Mouse (Mus musculus) left cerebral cortex, postnatal 14 days (tissue): ENCODE data around the gene H3f3b. TPM values are rescaled to one million over a fixed set of nuclear protein-coding genes. Genes with fewer than 3 reads are reported as not detected.
"Not testable (repeated sequence)": the region's sequence is repeated elsewhere in the genome, so short reads cannot be mapped to it uniquely, and the experiment has no call there.

Experiments used
- DNase-seq, 2 experiments: peaks; one replicate each; pipeline ENCODE4 v3.0.0; 2021 to 2022; ENCODE audit warnings: low spot score in 2 of 2, mixed read lengths in 1 of 2
- intact Hi-C: fragments of 180-260 bp; cut with DNase I; formaldehyde crosslinking; loops from one replicate; pipeline ENCODE4 v1.15.1; 2025
- total RNA-seq, 2 experiments: library from RNA; stranded (reverse); gene quantifications; 2 replicates each; pipeline ENCODE4 v1.2.3; 2021

H3f3b gene
- total RNA-seq, 2 experiments from 2014 or later, result 254 to 295 TPM

DNA sequence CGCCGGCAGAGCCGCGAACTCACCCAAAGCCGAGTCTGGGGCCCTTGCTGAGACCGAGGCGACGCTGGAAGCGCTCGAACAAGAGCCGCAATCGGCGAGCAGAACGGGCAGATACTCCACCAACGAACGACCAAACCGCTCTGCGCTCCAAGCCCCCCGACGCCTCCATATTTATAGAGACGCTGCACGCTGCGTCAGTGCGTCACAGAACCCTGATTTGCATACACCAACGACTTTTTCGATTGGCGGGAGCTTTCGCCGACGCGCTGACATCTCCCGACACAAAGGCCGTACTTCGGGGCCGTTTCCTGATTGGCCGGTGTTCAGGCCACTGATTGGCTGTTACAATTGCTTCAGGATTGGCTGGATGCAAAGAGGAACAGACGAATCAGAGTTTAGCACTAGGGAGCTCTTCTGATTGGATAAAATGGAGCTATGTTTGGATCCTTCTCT is 3.4 kb downstream of the H3f3b start:
- peak; percentile 98 to 99 for DNase-seq
- intact Hi-C loops, result loop anchor here (5.0 kb wide), 1 partner anchor 108 kb away; the partner anchor contains the start of gene Trim65

GRCm38 (mm10) chr11:116023771-116024355 is 3.9 kb downstream of the H3f3b start:
- DNase-seq, result peak; percentile 58 to 69
- intact Hi-C loops, result loop anchor here (5.0 kb wide), 1 partner anchor 108 kb away; the partner anchor contains the start of gene Trim65

DNA sequence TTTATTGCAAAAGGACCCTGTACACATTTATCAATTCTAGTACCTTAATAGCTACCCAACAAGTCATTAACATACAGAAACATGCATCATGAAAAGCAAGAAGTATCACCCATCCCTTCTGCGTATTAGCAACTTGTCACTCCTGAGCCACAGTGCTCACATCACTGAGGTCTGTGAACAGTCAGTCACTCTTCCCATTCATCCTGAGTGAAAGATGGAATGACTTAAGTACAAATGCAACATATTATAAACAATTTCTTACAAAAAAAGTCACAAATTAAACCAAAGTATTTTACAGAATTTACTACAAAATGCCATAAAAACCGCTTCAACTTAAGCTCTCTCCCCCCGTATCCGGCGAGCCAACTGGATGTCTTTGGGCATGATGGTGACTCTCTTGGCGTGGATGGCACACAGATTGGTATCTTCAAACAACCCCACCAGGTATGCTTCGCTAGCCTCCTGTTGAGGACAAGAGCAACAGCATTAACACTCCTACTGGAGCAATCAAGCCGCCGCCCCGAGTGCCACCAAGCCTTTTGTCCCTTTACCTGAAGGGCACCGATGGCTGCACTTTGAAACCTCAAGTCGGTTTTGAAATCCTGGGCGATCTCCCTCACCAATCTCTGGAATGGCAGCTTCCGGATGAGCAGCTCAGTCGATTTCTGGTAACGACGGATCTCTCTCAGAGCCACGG is 4.5 kb downstream of the H3f3b start:
- intact Hi-C loops, result loop anchor here (5.0 kb wide), 1 partner anchor 109 kb away; the partner anchor contains the start of gene Trim65
- DNase-seq, result not testable (repeated sequence)

GRCm38 (mm10) chr11:116022256-116022780 is 5.4 kb downstream of the H3f3b start:
- DNase-seq, result no peak
- intact Hi-C loops, result loop anchor here (5.0 kb wide), 1 partner anchor 110 kb away; the partner anchor contains the start of gene Trim65

GRCm38 (mm10) chr11:116021328-116022220 is 6.2 kb downstream of the H3f3b start:
- intact Hi-C loops, result loop anchor here (5.0 kb wide), 1 partner anchor 111 kb away; the partner anchor contains the start of gene Trim65
- no peak for DNase-seq

GRCm38 (mm10) chr11:116020519-116020922 is 7.2 kb downstream of the H3f3b start:
- intact Hi-C loops, result loop anchor here (5.0 kb wide), 1 partner anchor 112 kb away; the partner anchor contains the start of gene Trim65
- DNase-seq, result peak in 1 of 2 experiments; percentile 63

- intact Hi-C loops, result loop anchor here (5.0 kb wide), 2 partner anchors 62 to 112 kb away; partner anchors contain the start of gene Trim65
- no peak for DNase-seq
Measured at GRCm38 (mm10) chr11:116019976-116020411, 7.8 kb downstream of the H3f3b start.

DNA sequence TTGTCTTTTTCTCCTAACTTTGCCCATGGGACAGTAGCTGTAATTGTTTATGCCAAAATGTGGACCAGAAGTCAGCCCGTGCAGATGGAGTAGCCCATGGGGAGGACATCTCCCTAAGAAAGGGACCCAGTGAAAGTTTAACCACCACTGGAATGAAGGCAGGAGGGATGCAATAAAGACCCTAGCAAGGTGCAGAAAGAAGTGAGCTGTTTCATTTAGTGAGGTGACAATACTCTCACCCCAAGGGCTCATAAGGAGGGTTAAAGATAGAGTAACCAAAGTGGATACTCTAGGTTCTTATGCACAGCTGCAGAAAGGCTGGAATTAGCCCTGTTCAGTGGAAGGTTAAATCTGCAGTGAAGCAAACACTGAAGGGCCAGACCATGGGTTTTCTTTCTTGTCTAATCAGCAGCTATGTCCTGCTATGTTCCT is 8.4 kb downstream of the H3f3b start:
- no peak for DNase-seq
- intact Hi-C loops, result loop anchor here (5.0 kb wide), 1 partner anchor 63 kb away; no protein-coding TSS in a partner anchor

DNA sequence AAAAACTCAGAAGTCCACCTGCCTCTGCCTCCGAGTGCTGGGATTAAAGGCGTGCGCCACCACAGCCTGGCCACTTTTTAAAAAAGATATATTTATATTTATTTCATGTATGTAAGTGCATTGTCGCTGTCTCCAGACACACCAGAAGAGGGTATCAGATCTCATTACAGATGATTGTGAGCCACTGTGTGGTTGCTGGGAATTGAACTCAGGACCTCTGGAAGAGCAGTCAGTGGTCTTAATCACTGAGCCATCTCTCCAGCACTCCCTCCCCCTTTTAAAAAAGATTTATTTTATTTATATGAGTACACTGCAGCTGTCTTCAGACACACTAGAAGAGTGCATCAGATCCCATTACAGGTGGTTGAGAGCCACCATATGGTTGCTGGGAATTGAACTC is 8.9 kb downstream of the H3f3b start:
- intact Hi-C loops, result loop anchor here (5.0 kb wide), 1 partner anchor 63 kb away; no protein-coding TSS in a partner anchor
- DNase-seq, result not testable (repeated sequence)

- intact Hi-C loops, result loop anchor here (5.0 kb wide), 1 partner anchor 64 kb away; no protein-coding TSS in a partner anchor
- DNase-seq, result peak in 1 of 2 experiments; percentile 51
Measured at GRCm38 (mm10) chr11:116018106-116018505, 9.7 kb downstream of the H3f3b start.

- DNase-seq, result no peak
- intact Hi-C loops, result loop anchor here (5.0 kb wide), 1 partner anchor 67 kb away; no protein-coding TSS in a partner anchor
Measured at GRCm38 (mm10) chr11:116014821-116015220, 12.9 kb downstream of the H3f3b start.

GRCm38 (mm10) chr11:116012262-116012947 is 15.4 kb downstream of the H3f3b start, which contains the start of gene Galk1:
Galk1 (minus strand) TSS chr11:116012719.
- peak; percentile 82 to 86 for DNase-seq
- intact Hi-C loops, result no loop called here

DNA sequence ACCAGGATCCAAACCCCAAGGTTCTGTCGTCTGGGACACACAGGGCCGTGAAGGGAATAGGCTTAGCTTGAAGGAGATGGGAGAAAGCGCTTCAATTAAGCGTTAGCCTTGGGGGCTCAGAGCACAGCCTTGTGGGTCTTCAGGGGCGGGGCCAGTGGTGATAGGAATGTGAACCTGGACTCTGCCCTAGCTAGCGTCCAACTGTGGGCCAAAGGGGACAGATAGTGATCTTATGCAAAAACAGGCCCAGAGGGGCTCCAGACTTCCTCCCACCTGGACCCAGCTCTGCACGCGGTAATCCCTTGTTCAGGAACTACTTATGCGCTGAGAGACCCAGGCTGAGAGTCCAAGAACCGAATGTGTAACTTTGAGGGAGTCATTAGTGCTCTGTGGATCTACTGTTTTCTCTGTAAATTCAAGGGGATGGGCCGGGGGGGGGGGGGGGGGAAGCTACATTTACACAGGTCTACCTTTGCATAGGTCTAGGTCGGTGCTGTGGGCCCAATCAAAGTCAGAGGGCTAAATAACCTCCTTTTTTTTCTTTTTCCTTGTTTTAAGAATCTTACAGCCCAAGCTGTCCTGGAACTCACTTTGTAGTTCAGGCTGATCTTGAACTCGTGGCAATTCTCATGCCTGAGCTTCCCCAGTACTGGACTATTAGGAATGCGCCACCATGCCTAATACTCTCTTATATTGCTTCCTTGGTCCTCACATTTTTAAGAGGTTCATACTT is 16.1 kb downstream of the H3f3b start:
- intact Hi-C loops, result no loop called here

GRCm38 (mm10) chr11:116010948-116011347 is 16.8 kb downstream of the H3f3b start:
- intact Hi-C loops, result no loop called here
- no peak for DNase-seq

More for the DNA sequence above, 16.1 kb downstream of the H3f3b start:
- DNase-seq, result no peak

GRCm38 (mm10) chr11:116010146-116010545 is 17.6 kb downstream of the H3f3b start:
- intact Hi-C loops, result no loop called here
- no peak for DNase-seq

DNA sequence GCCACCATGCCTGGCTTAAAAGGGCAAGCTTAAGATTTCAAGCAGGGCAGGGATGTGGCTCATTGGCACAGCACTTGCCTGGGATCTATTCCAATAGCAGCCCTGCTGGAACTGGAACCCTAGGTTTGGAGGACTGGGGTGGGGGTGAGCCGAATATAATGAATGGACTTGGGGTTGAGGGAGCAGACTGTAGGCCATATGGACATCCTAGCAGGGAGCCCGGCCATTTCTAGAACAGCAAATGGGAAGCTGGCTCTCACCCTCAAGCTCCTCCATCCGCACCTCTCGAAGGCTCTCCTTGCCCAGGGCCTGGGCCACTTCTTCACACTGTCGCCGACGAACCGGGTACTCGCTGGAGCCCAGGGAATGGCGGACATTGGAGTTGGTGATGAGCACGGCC is 18.1 kb downstream of the H3f3b start:
- DNase-seq, result no peak
- intact Hi-C loops, result no loop called here

- intact Hi-C loops, result no loop called here
- no peak for DNase-seq
Measured at GRCm38 (mm10) chr11:116008832-116009375, 18.9 kb downstream of the H3f3b start.
